ENCODE assay signal across 24 mouse cellular contexts in genomic region chr4:85255771-85256389, GRCm38 (mm10). TPM values are rescaled to one million over a fixed set of nuclear protein-coding genes. Genes with fewer than 3 reads are reported as not detected.
"Had no signal": no experiment of that assay in that cellular context is flagged by ENCODE, and none has a peak within 500 bp of the region (broad histone marks: within the 10 kb centered on the region; RNA-seq: fewer than 3 reads in every experiment).

No protein-coding gene starts in this region.

- DNase-seq: gastrocnemius, adult 2 months; gastrocnemius, postnatal 10 days; gastrocnemius, postnatal 25 days; heart, adult 18-20 months; heart, postnatal 10 days; heart, postnatal 4 days; kidney, adult 18-20 months; kidney, adult 8-10 months; kidney, postnatal 10 days; kidney, postnatal 25 days; kidney, postnatal 4 days had no signal

- H3K4me3 ChIP-seq: gastrocnemius, adult 2 months; heart, embryonic 12.5 days; hindbrain, embryonic 10.5 days; hindbrain, embryonic 12.5 days; intestine, embryonic 15.5 days; limb, embryonic 13.5 days; limb, embryonic 15.5 days; liver, embryonic 12.5 days had no signal

- H3K27ac ChIP-seq: gastrocnemius, adult 2 months; hindbrain, embryonic 10.5 days; hindbrain, embryonic 12.5 days; intestine, embryonic 15.5 days; limb, embryonic 13.5 days; limb, embryonic 15.5 days; liver, embryonic 12.5 days; liver, embryonic 14.5 days had no signal

- H3K9me3 ChIP-seq: heart, embryonic 12.5 days; hindbrain, embryonic 10.5 days; hindbrain, embryonic 12.5 days; intestine, embryonic 15.5 days; limb, embryonic 13.5 days; limb, embryonic 15.5 days; liver, embryonic 12.5 days had no signal

- H3K4me2 ChIP-seq: heart, embryonic 12.5 days; hindbrain, embryonic 12.5 days; hindbrain, embryonic 14.5 days; intestine, embryonic 15.5 days; limb, embryonic 13.5 days; limb, embryonic 15.5 days; liver, embryonic 12.5 days had no signal

- H3K36me3 ChIP-seq: heart, embryonic 12.5 days; hindbrain, embryonic 10.5 days; hindbrain, embryonic 12.5 days; intestine, embryonic 15.5 days; limb, embryonic 13.5 days; limb, embryonic 15.5 days; liver, embryonic 12.5 days had no signal

- H3K27me3 ChIP-seq: heart, embryonic 12.5 days; hindbrain, embryonic 12.5 days; intestine, embryonic 15.5 days; limb, embryonic 13.5 days; limb, embryonic 15.5 days; liver, embryonic 12.5 days had no signal

- H3K4me1 ChIP-seq: heart, embryonic 12.5 days; hindbrain, embryonic 10.5 days; intestine, embryonic 15.5 days; limb, embryonic 13.5 days; liver, embryonic 12.5 days had no signal

- ATAC-seq: inflammation-experienced regulatory T-cells, adult 6 months; intestine, embryonic 15.5 days; intestine, postnatal 0 days; liver, embryonic 12.5 days had no signal

- H3K9ac ChIP-seq: heart, embryonic 12.5 days; hindbrain, embryonic 12.5 days; hindbrain, embryonic 14.5 days; intestine, embryonic 15.5 days; limb, embryonic 13.5 days; limb, embryonic 15.5 days; liver, embryonic 12.5 days; liver, embryonic 14.5 days had no signal

RNA-seq across cellular contexts. Expression of gene Sh3gl2, which starts 51.0 kb away (rescaled TPM):
- total RNA-seq: granulocyte monocyte progenitor cell, adult 5-6 weeks had no signal
- polyA plus RNA-seq: inflammation-experienced regulatory T-cells, adult 6 months; liver, adult 2 months had no signal
